Mouse (Mus musculus): ENCODE results near the gene Gm11444. TPM values are rescaled to one million over a fixed set of nuclear protein-coding genes. Genes with fewer than 3 reads are reported as not detected.
A peak's percentile ranks its signal among the peaks of the same experiment; 100 is the strongest.

The Gm11444 gene
- polyA plus RNA-seq, 1 experiment from 2014 or later, result not detected

DNA sequence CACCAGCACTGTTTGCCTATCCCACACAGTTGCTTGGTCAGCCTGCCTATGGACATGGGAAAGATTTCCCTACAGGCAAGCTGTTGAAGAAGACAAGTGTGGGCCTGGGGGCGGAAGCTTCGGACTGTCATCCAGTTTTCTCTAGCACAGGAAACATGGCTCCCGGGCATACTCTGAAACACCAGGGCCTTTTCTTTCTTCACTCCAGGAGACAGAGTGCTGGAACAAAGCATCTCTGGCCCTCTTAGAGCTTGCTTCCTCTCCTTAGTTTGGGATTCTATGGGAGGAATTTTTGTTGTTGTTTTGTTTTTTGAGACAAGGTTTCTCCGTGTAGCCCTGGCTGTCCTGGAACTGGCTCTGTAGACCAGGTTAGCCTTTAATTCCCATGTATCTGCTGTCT, 34.4 kb upstream of the Gm11444 start:
- Histone ChIP-seq H3K4me1 (replicated peaks; ENCODE audit: control insufficient read depth, insufficient read depth, low read length) (peaks cover 9% of the 10 kb centered on the region), H3K36me3 (ENCODE audit: control insufficient read depth, insufficient read depth, low read length) (no peaks in the 10 kb centered on the region), H3K27me3 (ENCODE audit: control insufficient read depth, insufficient read depth, low read length) (peaks cover 40% of the 10 kb centered on the region), H3K27ac (ENCODE audit: low read depth, low read length) (no peak overlapping the region), H3K9ac (ENCODE audit: low read length) (no peak overlapping the region), H3K9me3 (ENCODE audit: control insufficient read depth, low read length) (no peaks in the 10 kb centered on the region), H3K4me2 (ENCODE audit: low read depth, low read length, severe bottlenecking) (no peak overlapping the region), H3K4me3 (ENCODE audit: low read depth, low read length) (no peak overlapping the region)
- 40% methylated on average over 4 of the region's 4 CpGs for WGBS
- DNase-seq (ENCODE audit: low spot score), result no peak
- no peak for ATAC-seq (replicated peaks; ENCODE audit: low FRiP score)

DNA sequence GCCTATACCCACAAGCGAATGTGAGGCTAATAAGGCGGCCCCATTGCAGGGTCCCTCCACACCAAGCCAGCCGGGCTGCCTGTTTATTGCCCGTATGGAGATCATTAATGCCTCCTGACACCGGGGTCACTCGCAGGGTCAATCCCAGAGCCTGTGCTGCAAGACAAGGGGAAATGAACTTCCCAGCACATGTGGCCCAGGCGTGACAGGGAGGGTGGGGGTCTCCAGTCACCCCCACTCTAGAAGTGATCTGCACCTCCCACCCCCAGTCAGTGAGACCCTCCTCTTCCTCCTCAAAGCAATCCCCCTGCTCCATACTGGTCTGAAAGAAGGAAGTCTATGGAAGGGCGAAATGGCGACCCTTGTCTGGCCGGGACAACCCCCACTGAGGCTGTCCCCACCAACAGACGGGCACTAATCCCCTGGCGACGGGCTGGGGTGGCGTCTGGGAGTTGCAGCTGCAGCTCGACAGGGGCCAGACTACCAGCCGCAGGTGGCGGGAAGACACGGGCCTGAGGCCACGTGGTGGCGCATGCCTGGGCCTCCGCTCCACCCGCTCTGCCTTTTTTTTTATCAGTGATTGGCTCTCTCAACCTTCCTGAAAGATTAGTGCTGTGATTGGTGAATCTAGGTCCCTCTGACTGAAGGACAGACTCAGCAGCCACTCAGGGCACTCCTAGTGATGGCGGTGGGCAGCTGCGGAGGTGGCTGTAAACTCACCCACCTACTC, 26.1 kb upstream of the Gm11444 start:
- Histone ChIP-seq H3K4me1 (replicated peaks; ENCODE audit: control insufficient read depth, insufficient read depth, low read length) (no peaks in the 10 kb centered on the region), H3K27ac (ENCODE audit: low read depth, low read length) (no peak overlapping the region), H3K27me3 (ENCODE audit: control insufficient read depth, insufficient read depth, low read length) (no peaks in the 10 kb centered on the region), H3K4me2 (ENCODE audit: low read depth, low read length, severe bottlenecking) (no peak overlapping the region), H3K9me3 (ENCODE audit: control insufficient read depth, low read length) (no peaks in the 10 kb centered on the region), H3K4me3 (ENCODE audit: low read depth, low read length) (no peak overlapping the region), H3K9ac (ENCODE audit: low read length) (no peak overlapping the region), H3K36me3 (ENCODE audit: control insufficient read depth, insufficient read depth, low read length) (no peaks in the 10 kb centered on the region)
- DNase-seq (ENCODE audit: low spot score), result no peak
- no peak for ATAC-seq (replicated peaks; ENCODE audit: low FRiP score)
- WGBS, result 58% methylated on average over 24 of the region's 24 CpGs

DNA sequence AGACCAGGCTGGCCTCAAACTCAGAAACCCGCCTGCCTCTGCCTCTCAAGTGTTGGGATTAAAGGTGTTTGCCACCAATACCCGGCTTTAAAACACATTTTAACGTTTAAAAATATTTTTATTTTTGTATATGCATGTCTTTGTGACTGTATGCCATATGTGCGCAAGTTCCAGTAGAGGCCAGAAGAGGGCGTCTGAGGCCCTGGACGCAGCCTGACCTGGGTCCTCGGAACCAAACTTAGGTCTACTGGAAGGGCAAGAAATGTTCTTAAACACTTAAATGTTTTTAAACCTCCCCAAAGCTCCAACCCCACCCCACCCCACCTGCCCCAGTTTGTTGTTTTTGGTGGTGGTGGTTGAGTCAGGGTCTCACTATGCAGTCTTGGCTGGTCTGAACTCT, 14.2 kb upstream of the Gm11444 start:
- no peaks in the 10 kb centered on the region for H3K27me3 ChIP-seq (ENCODE audit: control insufficient read depth, insufficient read depth, low read length)
- WGBS, result 40% methylated on average over 7 of the region's 7 CpGs
- H3K4me3 ChIP-seq (ENCODE audit: low read depth, low read length), result no peak overlapping the region
- ATAC-seq (replicated peaks; ENCODE audit: low FRiP score), result no peak
- no peak overlapping the region for H3K9ac ChIP-seq (ENCODE audit: low read length)
- H3K9me3 ChIP-seq (ENCODE audit: control insufficient read depth, low read length), result no peaks in the 10 kb centered on the region
- DNase-seq (ENCODE audit: low spot score), result no peak
- no peaks in the 10 kb centered on the region for H3K36me3 ChIP-seq (ENCODE audit: control insufficient read depth, insufficient read depth, low read length)
- no peak overlapping the region for H3K27ac ChIP-seq (ENCODE audit: low read depth, low read length)
- no peaks in the 10 kb centered on the region for H3K4me1 ChIP-seq (replicated peaks; ENCODE audit: control insufficient read depth, insufficient read depth, low read length)
- H3K4me2 ChIP-seq (ENCODE audit: low read depth, low read length, severe bottlenecking), result no peak overlapping the region

GRCm38 (mm10) chr11:85857997-85858698, 8.0 kb upstream of the Gm11444 start:
- peak; percentile 51 for ATAC-seq (replicated peaks; ENCODE audit: low FRiP score)

DNA sequence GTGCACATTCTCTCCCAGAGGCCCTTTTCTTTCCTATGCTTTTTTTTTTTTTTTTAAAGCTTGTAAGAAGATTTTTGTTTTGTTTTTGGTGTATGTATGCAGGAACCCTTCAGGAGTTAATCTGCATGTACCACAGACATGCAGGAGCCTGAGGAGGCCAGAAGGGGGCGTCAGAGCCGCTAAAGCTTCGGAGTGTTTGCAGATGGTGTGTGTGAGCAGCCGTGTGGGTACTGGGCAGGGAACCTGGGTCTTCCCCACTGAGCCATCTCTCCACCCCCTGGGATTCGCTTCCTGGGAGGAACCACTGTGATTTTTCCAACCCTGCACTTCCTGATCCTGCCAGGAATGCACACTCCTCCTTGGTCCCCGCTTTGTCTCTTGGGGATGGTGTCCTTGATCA, 625 bp upstream of the Gm11444 start:
- no peak overlapping the region for H3K4me3 ChIP-seq (ENCODE audit: low read depth, low read length)
- no peak overlapping the region for H3K27ac ChIP-seq (ENCODE audit: low read depth, low read length)
- peaks cover 8% of the 10 kb centered on the region for H3K27me3 ChIP-seq (ENCODE audit: control insufficient read depth, insufficient read depth, low read length)
- H3K4me1 ChIP-seq (replicated peaks; ENCODE audit: control insufficient read depth, insufficient read depth, low read length), result no peaks in the 10 kb centered on the region; the same call in 1 of the 2 replicates
- no peaks in the 10 kb centered on the region for H3K36me3 ChIP-seq (ENCODE audit: control insufficient read depth, insufficient read depth, low read length)
- no peak overlapping the region for H3K4me2 ChIP-seq (ENCODE audit: low read depth, low read length, severe bottlenecking)
- no peaks in the 10 kb centered on the region for H3K9me3 ChIP-seq (ENCODE audit: control insufficient read depth, low read length)
- H3K9ac ChIP-seq (ENCODE audit: low read length), result no peak overlapping the region
- WGBS, result 40% methylated on average over 6 of the region's 6 CpGs
- DNase-seq (ENCODE audit: low spot score) (no peak), ATAC-seq (replicated peaks; ENCODE audit: low FRiP score) (no peak)

More at GRCm38 (mm10) chr11:85857997-85858698, 8.0 kb upstream of the Gm11444 start:
- no peak overlapping the region for H3K9ac ChIP-seq (ENCODE audit: low read length)
- peak; percentile 72 for DNase-seq (ENCODE audit: low spot score)
- peak overlapping the region; percentile 19; the same call in 1 of the 2 replicates for H3K4me2 ChIP-seq (ENCODE audit: low read depth, low read length, severe bottlenecking)
- H3K36me3 ChIP-seq (ENCODE audit: control insufficient read depth, insufficient read depth, low read length), result no peaks in the 10 kb centered on the region
- no peaks in the 10 kb centered on the region; the same call in 1 of the 2 replicates for H3K4me1 ChIP-seq (replicated peaks; ENCODE audit: control insufficient read depth, insufficient read depth, low read length)
- no peak overlapping the region for H3K4me3 ChIP-seq (ENCODE audit: low read depth, low read length)
- no peaks in the 10 kb centered on the region for H3K9me3 ChIP-seq (ENCODE audit: control insufficient read depth, low read length)
- no peak overlapping the region for H3K27ac ChIP-seq (ENCODE audit: low read depth, low read length)
- H3K27me3 ChIP-seq (ENCODE audit: control insufficient read depth, insufficient read depth, low read length), result no peaks in the 10 kb centered on the region
- 6% methylated on average over 6 of the region's 6 CpGs for WGBS

DNA sequence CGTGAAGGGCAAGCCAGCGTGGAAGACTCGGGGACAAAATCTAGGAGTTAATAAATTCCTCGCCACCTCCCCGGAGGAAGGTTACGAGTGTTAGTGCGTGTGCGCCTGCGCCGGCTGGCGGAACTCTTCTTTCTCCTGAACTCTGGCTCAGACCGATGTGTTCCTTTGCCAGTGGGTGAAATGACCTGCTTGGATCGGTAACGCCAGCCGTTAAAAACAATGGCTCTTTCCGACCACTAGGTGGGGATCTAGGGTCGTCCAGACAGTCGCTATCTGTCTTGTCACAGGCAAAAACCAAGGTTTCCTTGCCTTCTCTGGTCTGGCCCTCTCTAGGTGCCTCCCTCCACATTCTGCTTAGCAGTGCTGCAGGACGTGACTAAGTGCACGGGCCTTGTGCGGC, 1.1 kb downstream of the Gm11444 start:
- H3K9ac ChIP-seq (ENCODE audit: low read length), result peak overlapping the region; percentile 49
- peak overlapping the region; percentile 55 for H3K4me2 ChIP-seq (ENCODE audit: low read depth, low read length, severe bottlenecking)
- WGBS, result 3% methylated on average over 21 of the region's 21 CpGs
- H3K4me3 ChIP-seq (ENCODE audit: low read depth, low read length), result peak overlapping the region; percentile 17; the same call in 1 of the 2 replicates
- H3K4me1 ChIP-seq (replicated peaks; ENCODE audit: control insufficient read depth, insufficient read depth, low read length), result peaks cover under 1% of the 10 kb centered on the region; the same call in 1 of the 2 replicates
- ATAC-seq (replicated peaks; ENCODE audit: low FRiP score) (peak; percentile 66), DNase-seq (ENCODE audit: low spot score) (peak; percentile 86)
- no peaks in the 10 kb centered on the region for H3K36me3 ChIP-seq (ENCODE audit: control insufficient read depth, insufficient read depth, low read length)
- peaks cover 19% of the 10 kb centered on the region for H3K27me3 ChIP-seq (ENCODE audit: control insufficient read depth, insufficient read depth, low read length)
- no peak overlapping the region for H3K27ac ChIP-seq (ENCODE audit: low read depth, low read length)
- no peaks in the 10 kb centered on the region for H3K9me3 ChIP-seq (ENCODE audit: control insufficient read depth, low read length)

- H3K36me3 ChIP-seq (ENCODE audit: control insufficient read depth, insufficient read depth, low read length), result no peaks in the 10 kb centered on the region
- no peak overlapping the region for H3K4me2 ChIP-seq (ENCODE audit: low read depth, low read length, severe bottlenecking)
- H3K27ac ChIP-seq (ENCODE audit: low read depth, low read length), result no peak overlapping the region
- no peaks in the 10 kb centered on the region for H3K9me3 ChIP-seq (ENCODE audit: control insufficient read depth, low read length)
- 58% methylated on average over 4 of the region's 4 CpGs for WGBS
- H3K4me1 ChIP-seq (replicated peaks; ENCODE audit: control insufficient read depth, insufficient read depth, low read length), result peaks cover 17% of the 10 kb centered on the region; the same call in 1 of the 2 replicates
- DNase-seq (ENCODE audit: low spot score), result no peak
- H3K9ac ChIP-seq (ENCODE audit: low read length), result no peak overlapping the region
- peaks cover 29% of the 10 kb centered on the region for H3K27me3 ChIP-seq (ENCODE audit: control insufficient read depth, insufficient read depth, low read length)
- ATAC-seq (replicated peaks; ENCODE audit: low FRiP score), result no peak
- no peak overlapping the region for H3K4me3 ChIP-seq (ENCODE audit: low read depth, low read length)
Observed at GRCm38 (mm10) chr11:85846509-85846908, 3.6 kb downstream of the Gm11444 start.

DNA sequence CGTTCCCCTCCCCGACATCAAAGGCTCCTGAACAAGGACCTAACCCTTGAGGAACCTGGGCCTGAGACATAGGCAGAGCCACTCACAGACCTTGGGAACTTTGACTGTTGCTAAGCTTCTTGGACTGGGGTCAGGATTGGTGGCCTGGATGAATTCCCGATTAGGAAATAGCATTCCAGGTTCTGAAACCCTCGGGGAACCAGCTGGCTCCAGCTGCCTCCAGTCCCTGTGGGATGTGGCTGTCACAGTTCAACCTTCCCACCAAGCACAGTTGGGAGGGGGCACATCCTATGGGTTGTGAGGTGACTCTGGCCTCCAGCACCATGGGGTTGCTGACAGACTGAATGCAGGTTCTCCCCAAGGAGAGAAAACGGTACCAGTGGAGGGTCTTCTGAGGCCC, 4.2 kb downstream of the Gm11444 start:
- Histone ChIP-seq H3K9ac (ENCODE audit: low read length) (no peak overlapping the region), H3K27me3 (ENCODE audit: control insufficient read depth, insufficient read depth, low read length) (peaks cover 35% of the 10 kb centered on the region), H3K4me3 (ENCODE audit: low read depth, low read length) (no peak overlapping the region), H3K4me2 (ENCODE audit: low read depth, low read length, severe bottlenecking) (no peak overlapping the region), H3K4me1 (replicated peaks; ENCODE audit: control insufficient read depth, insufficient read depth, low read length) (peaks cover 19% of the 10 kb centered on the region; the same call in 1 of the 2 replicates), H3K9me3 (ENCODE audit: control insufficient read depth, low read length) (no peaks in the 10 kb centered on the region), H3K27ac (ENCODE audit: low read depth, low read length) (no peak overlapping the region), H3K36me3 (ENCODE audit: control insufficient read depth, insufficient read depth, low read length) (no peaks in the 10 kb centered on the region)
- WGBS, result 51% methylated on average over 5 of the region's 5 CpGs
- ATAC-seq (replicated peaks; ENCODE audit: low FRiP score) (no peak), DNase-seq (ENCODE audit: low spot score) (no peak)
